Mouse (Mus musculus) heart, embryonic 16.5 days (tissue): Measurements from ENCODE around the gene BC049715. TPM values are rescaled to one million over a fixed set of nuclear protein-coding genes. Genes with fewer than 3 reads are reported as not detected.

Source experiments
- ATAC-seq: fragments of 200-750 bp; cut with Nextera tagmentation; replicated peaks from 2 replicates; pipeline ENCODE4 v1.8.0; 2017; ENCODE audit warnings: moderate number of reproducible peaks; ENCODE audit not compliant: insufficient read depth, low FRiP score; ENCODE audit errors: extremely low read depth
- H3K27ac ChIP-seq: fragments of 300-500 bp; sonication (generic); 2 replicates; pipeline ENCODE4 v1.5.1; 2014; ENCODE audit warnings: mild to moderate bottlenecking, low read length, control low read depth, moderate library complexity
- H3K27me3 ChIP-seq: fragments of 300-500 bp; sonication (generic); 2 replicates; pipeline ENCODE4 v1.6.1; 2014; ENCODE audit warnings: low read length, mixed read lengths; ENCODE audit not compliant: control insufficient read depth, insufficient read depth
- H3K36me3 ChIP-seq: fragments of 300-500 bp; sonication (generic); 2 replicates; pipeline ENCODE4 v1.6.1; 2014; ENCODE audit not compliant: control insufficient read depth, insufficient read depth
- H3K4me1 ChIP-seq: fragments of 300-500 bp; sonication (generic); 2 replicates; pipeline ENCODE4 v1.6.1; 2014; ENCODE audit warnings: low read length, mixed read lengths; ENCODE audit not compliant: control insufficient read depth, insufficient read depth
- H3K4me2 ChIP-seq: fragments of 300-500 bp; sonication (generic); 2 replicates; pipeline ENCODE4 v1.6.1; 2014; ENCODE audit warnings: low read depth, mild to moderate bottlenecking, control low read depth, low read length
- H3K4me3 ChIP-seq: fragments of 300-500 bp; sonication (generic); 2 replicates; pipeline ENCODE4 v1.5.1; 2014; ENCODE audit warnings: mild to moderate bottlenecking, control low read depth, low read length
- H3K9ac ChIP-seq: fragments of 300-500 bp; sonication (generic); 2 replicates; pipeline ENCODE4 v1.6.1; 2014; ENCODE audit warnings: low read length, control low read depth
- H3K9me3 ChIP-seq: fragments of 300-500 bp; sonication (generic); replicated peaks from 2 replicates; pipeline ENCODE4 v1.6.1; 2016; ENCODE audit warnings: low read length; ENCODE audit not compliant: control insufficient read depth
- WGBS: fragments of 180-500 bp; shearing (Covaris S2); extraction: QIAGEN DNeasy Blood & Tissue Kit; methylation state at CpG from one replicate; pipeline ENCODE4 v1.1.7; 2014; 5-methylcytosine and 5-hydroxymethylcytosine counted together
- polyA plus RNA-seq: library from polyadenylated mRNA; unstranded; fragments of >200 nt; fragmentation: Nextera tagmentation; extraction: Ambion mirVana; gene quantifications from 2 replicates; pipeline ENCODE4 v1.2.1, GENCODE M21; 2015

Gene BC049715
- polyA plus RNA-seq, 1 experiment from 2014 or later, result 2.5 TPM

GRCm38 (mm10) chr6:136816826-136817225, 10.6 kb upstream of the BC049715 start:
- no peaks in the 10 kb centered on the region for H3K9me3 ChIP-seq
- peaks cover 77% of the 10 kb centered on the region for H3K36me3 ChIP-seq
- H3K27ac ChIP-seq, result no peak overlapping the region
- ATAC-seq, result no peak
- H3K4me1 ChIP-seq, result peaks cover 5% of the 10 kb centered on the region
- H3K4me3 ChIP-seq, result no peak overlapping the region
- H3K4me2 ChIP-seq, result no peak overlapping the region
- H3K27me3 ChIP-seq, result no peaks in the 10 kb centered on the region
- 91% methylated on average over 21 of the region's 21 CpGs for whole genome bisulfite sequencing
- no peak overlapping the region for H3K9ac ChIP-seq

GRCm38 (mm10) chr6:136817549-136817948, 9.9 kb upstream of the BC049715 start:
- Histone ChIP-seq H3K36me3 (peaks cover 75% of the 10 kb centered on the region), H3K27me3 (no peaks in the 10 kb centered on the region), H3K4me1 (peaks cover 5% of the 10 kb centered on the region), H3K9me3 (no peaks in the 10 kb centered on the region), H3K4me3 (no peak overlapping the region), H3K4me2 (no peak overlapping the region), H3K27ac (no peak overlapping the region), H3K9ac (no peak overlapping the region)
- ATAC-seq, result no peak
- WGBS, result 87% methylated on average over 3 of the region's 3 CpGs

DNA sequence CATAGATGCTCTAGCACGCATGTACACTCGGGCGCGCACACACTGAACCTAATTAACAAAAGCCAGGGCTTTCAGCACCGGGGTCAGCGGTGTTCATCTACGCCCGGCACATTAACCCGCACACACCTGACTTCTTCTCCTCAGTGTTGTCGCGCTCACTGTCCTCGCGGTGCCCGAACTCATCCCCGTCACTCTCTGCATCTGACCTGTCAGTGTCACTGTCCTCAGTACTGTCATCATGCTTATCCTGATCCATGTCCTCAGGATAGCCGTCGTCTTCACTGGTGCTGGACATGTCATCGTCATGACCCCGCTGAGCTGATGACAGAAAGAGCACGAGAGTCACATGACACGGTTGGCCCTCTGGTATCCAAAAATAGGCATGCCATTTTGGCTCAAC, 7.0 kb upstream of the BC049715 start:
- peaks cover 5% of the 10 kb centered on the region for H3K4me1 ChIP-seq
- ATAC-seq, result peak; percentile 28
- H3K36me3 ChIP-seq, result peaks cover 75% of the 10 kb centered on the region
- no peak overlapping the region for H3K4me2 ChIP-seq
- whole genome bisulfite sequencing, result 74% methylated on average over 21 of the region's 21 CpGs
- no peak overlapping the region for H3K27ac ChIP-seq
- H3K4me3 ChIP-seq, result no peak overlapping the region
- no peaks in the 10 kb centered on the region for H3K9me3 ChIP-seq
- H3K27me3 ChIP-seq, result no peaks in the 10 kb centered on the region
- H3K9ac ChIP-seq, result no peak overlapping the region

DNA sequence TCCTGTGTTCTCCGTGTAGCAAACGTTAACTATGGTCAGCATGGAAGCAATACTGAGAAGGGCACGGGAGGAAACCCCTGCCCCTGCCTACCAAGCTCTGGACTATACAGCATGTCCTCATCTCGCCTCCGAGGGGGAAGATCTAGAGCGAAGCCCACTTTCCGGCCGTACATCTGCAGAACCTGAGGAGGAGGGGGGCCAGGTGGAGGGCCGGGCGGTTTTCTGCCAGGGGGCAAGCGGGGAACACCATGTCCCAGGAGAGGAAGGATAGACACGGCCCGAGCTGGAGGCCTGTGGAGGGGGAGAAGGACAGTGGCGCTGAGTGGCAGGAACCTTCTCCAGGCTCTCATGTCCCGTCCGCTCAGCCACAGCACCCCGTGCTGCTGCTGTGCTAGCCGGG, 6.3 kb upstream of the BC049715 start:
- no peak overlapping the region for H3K4me2 ChIP-seq
- H3K4me1 ChIP-seq, result peaks cover 5% of the 10 kb centered on the region
- no peaks in the 10 kb centered on the region for H3K27me3 ChIP-seq
- no peak overlapping the region for H3K9ac ChIP-seq
- WGBS, result 83% methylated on average over 18 of the region's 18 CpGs
- no peak overlapping the region for H3K27ac ChIP-seq
- H3K9me3 ChIP-seq, result no peaks in the 10 kb centered on the region
- H3K4me3 ChIP-seq, result no peak overlapping the region
- no peak for ATAC-seq
- peaks cover 73% of the 10 kb centered on the region for H3K36me3 ChIP-seq

DNA sequence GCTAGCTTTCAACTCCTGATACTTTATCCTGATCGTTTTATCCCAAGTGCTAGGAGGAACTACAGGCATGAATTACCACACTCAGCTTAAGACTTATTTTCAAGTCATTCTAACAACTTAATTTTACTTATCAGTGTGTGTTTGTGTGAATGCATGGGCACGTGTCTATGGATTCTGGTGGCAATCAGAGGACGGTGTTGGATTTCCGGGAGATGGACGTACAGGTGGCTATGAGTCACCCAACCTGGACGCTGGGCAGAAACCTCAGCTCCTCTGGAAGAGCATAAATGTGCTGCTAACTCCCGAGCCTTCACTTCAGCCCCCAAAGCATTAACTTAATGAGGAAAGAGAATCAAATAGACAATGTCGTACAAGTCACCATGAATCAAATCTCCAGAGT, 2.4 kb upstream of the BC049715 start:
- Histone ChIP-seq H3K9ac (no peak overlapping the region), H3K27me3 (no peaks in the 10 kb centered on the region), H3K27ac (no peak overlapping the region), H3K4me3 (no peak overlapping the region), H3K36me3 (peaks cover 45% of the 10 kb centered on the region), H3K4me1 (peaks cover 10% of the 10 kb centered on the region), H3K9me3 (no peaks in the 10 kb centered on the region), H3K4me2 (no peak overlapping the region)
- ATAC-seq, result no peak
- WGBS, result 89% methylated on average over 8 of the region's 8 CpGs

DNA sequence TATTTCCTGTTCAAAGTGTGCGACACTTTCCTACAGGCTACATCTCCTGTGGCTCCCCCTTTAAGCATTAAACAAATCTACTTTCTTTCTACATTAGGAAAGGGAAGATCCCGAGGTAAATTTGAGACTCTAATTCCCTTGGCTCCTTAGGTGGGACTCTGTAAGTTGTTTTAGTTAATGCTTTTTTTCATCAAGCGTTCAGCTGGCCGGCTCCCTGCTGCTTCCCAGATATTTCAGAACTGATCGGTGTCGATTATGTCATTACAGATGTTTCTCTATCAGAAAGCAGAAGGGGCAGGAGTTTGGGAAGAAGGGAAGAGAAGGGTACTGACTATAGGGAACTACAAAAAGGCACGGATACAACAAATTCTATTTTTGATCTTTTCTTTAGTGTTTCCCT, 310 bp upstream of the BC049715 start:
- Histone ChIP-seq H3K27ac (no peak overlapping the region; the same call in 1 of the 2 replicates), H3K4me1 (peaks cover 4% of the 10 kb centered on the region), H3K36me3 (peaks cover 25% of the 10 kb centered on the region), H3K9ac (peak overlapping the region; percentile 100), H3K27me3 (no peaks in the 10 kb centered on the region), H3K4me3 (peak overlapping the region; percentile 100), H3K9me3 (no peaks in the 10 kb centered on the region), H3K4me2 (peak overlapping the region; percentile 91)
- 11% methylated on average over 7 of the region's 7 CpGs for WGBS
- no peak for ATAC-seq

DNA sequence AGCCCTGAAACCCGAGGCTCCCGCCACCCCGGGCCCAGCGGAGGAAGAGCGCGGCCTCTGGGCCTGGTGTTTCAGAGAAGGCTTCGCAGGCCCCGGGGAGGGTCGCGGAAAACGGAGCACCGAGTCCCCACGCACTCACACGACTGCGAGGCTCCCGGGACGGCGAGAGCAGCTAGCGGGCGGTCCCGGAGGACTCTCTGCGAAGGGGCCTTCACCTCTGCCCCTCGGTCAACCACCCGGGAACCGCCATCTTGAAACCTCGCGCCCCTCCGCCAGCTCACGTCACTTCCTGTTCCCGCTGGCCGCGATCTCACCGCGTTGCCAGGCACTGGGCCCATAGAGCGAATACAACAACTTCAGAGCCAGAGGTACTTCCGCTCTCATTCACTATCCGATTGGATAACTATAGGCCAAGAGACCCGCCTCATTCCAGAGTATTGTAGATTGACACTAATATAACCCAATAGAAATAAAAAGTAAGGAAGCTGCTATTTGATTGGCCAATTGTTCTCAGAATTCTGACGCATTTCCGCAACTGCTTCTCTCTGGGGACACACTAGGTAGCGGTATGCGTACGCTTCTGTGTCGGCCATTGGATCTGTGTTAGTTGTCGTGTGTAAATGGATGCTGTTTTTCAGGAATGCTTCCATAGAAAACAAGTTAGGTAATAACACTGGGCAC, 595 bp downstream of the BC049715 start, which contains the start of gene Wbp11:
Wbp11 (minus strand) TSS at position 353 of the 681 bp plus-strand sequence.
- Histone ChIP-seq H3K9me3 (no peaks in the 10 kb centered on the region), H3K9ac (peak within 1 kb of the TSS; percentile 100), H3K36me3 (peaks cover 18% of the 10 kb centered on the region), H3K27me3 (no peaks in the 10 kb centered on the region), H3K4me2 (peak within 1 kb of the TSS; percentile 91), H3K4me1 (peaks cover 4% of the 10 kb centered on the region), H3K4me3 (peak within 1 kb of the TSS; percentile 100), H3K27ac (peak within 1 kb of the TSS; percentile 86)
- WGBS, result under 1% methylated on average over 45 of the region's 45 CpGs
- ATAC-seq, result peak; percentile 100

- H3K4me3 ChIP-seq, result peak overlapping the region; percentile 65
Measured at GRCm38 (mm10) chr6:136828681-136829080, 1.3 kb downstream of the BC049715 start.

DNA sequence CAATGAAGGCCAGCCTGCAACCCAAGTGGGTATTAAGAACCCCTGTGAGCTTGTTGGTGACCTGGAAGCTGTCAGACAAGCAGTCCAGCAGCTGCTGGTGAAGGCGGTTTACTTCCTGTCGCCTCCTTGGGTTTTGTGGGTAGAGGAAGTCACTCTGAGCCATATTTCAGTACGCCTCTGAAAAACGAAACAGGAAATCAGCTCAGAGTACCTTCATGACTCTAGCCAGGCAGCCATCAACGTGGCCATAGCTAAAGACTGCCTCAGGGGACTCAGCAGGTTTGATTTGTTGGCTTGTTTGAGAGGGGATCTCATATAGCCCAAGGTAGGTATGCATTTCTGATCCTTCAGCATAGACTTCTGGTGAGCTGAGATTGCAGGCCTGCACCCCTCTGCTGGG, 4.3 kb downstream of the BC049715 start:
- H3K4me3 ChIP-seq, result no peak overlapping the region
- no peak overlapping the region for H3K27ac ChIP-seq
- 66% methylated on average over 5 of the region's 5 CpGs for WGBS
- H3K36me3 ChIP-seq, result no peaks in the 10 kb centered on the region
- H3K9me3 ChIP-seq, result no peaks in the 10 kb centered on the region
- H3K4me1 ChIP-seq, result peaks cover 4% of the 10 kb centered on the region
- H3K27me3 ChIP-seq, result no peaks in the 10 kb centered on the region
- ATAC-seq, result no peak
- H3K4me2 ChIP-seq, result no peak overlapping the region
- no peak overlapping the region for H3K9ac ChIP-seq

More at GRCm38 (mm10) chr6:136828681-136829080, 1.3 kb downstream of the BC049715 start:
- no peaks in the 10 kb centered on the region for H3K27me3 ChIP-seq
- peak overlapping the region; percentile 86 for H3K27ac ChIP-seq
- ATAC-seq, result no peak
- H3K36me3 ChIP-seq, result peaks cover 17% of the 10 kb centered on the region
- H3K4me1 ChIP-seq, result peaks cover 4% of the 10 kb centered on the region
- H3K9me3 ChIP-seq, result no peaks in the 10 kb centered on the region
- H3K4me2 ChIP-seq, result peak overlapping the region; percentile 83
- peak overlapping the region; percentile 68 for H3K9ac ChIP-seq
- WGBS, result 29% methylated on average over 4 of the region's 4 CpGs
